Mouse (Mus musculus): ENCODE results near the gene Ifit2.
"Not testable (repeated sequence)": the region's sequence is repeated elsewhere in the genome, so short reads cannot be mapped to it uniquely, and the experiment has no call there.

- not testable (repeated sequence) for TF ChIP-seq CTCF (IDR thresholded peaks at IDR 0.05; ENCODE audit: borderline replicate concordance, insufficient read depth, low read depth, low read length); POLR2A (IDR thresholded peaks at IDR 0.05; ENCODE audit: borderline replicate concordance, insufficient read depth, low read length)
These were observed 48.8 kb downstream of the Ifit2 start for GRCm38 (mm10) chr19:34599250-34599649.
